Comparison of ENCODE assay signal across 21 mouse cellular contexts in the genomic region with DNA sequence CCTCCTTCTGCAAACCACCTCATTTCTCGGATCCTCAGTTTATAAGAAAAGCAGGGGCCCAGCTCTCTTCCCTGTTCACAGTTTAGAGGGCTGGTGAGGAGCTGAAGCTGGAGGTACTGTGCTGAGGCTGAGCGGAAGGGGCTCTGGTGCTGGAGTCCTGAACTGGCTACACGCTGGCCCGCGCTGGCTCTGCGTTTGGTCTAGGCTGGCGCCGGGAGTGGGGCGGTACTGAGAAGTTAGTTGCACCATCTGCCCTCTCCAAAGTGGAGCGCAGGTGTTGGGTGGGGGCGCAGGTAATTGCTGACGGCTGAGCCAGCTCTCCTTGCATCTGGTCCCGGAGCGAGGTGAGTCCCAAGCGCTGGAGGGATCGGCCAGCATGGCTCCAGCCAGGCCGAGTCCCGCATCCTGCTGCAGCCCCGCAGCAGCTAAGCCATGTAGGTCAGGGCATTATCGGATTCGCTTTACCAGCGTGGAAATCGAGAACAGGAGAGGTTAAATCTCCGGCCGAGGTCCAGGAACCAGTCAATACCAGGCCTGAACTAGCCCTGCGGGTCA. TPM values are rescaled to one million over a fixed set of nuclear protein-coding genes. Genes with fewer than 3 reads are reported as not detected.
DNase-seq lines count a peak whose midpoint lies in the region; ATAC-seq lines count a peak whose summit lies in the region.
"Had no signal": no experiment of that assay in that cellular context is flagged by ENCODE, and none has a peak within 500 bp of the region (broad histone marks: within the 10 kb centered on the region; RNA-seq: fewer than 3 reads in every experiment).

No protein-coding gene starts in this region.

- no peak for ATAC-seq in forebrain, embryonic 14.5 days
- no peak for ATAC-seq in midbrain, embryonic 15.5 days (replicated peaks)
- ATAC-seq in limb, embryonic 12.5 days (ENCODE audit: insufficient number of reproducible peaks, insufficient read depth, low FRiP score, low TSS enrichment, low read depth), result no peak
- no peak for ATAC-seq in forebrain, embryonic 15.5 days (replicated peaks)
- ATAC-seq: intestine, embryonic 15.5 days had no signal

- no peaks in the 10 kb centered on the region for H3K36me3 ChIP-seq in forebrain, embryonic 10.5 days (replicated peaks)
- H3K36me3 ChIP-seq in forebrain, embryonic 14.5 days (ENCODE audit: control insufficient read depth, insufficient read depth, low read length), result no peaks in the 10 kb centered on the region
- H3K36me3 ChIP-seq in midbrain, embryonic 10.5 days, result no peaks in the 10 kb centered on the region
- H3K36me3 ChIP-seq in midbrain, embryonic 15.5 days (replicated peaks), result no peaks in the 10 kb centered on the region
- no peaks in the 10 kb centered on the region for H3K36me3 ChIP-seq in limb, embryonic 12.5 days
- no peaks in the 10 kb centered on the region for H3K36me3 ChIP-seq in forebrain, embryonic 15.5 days
- H3K36me3 ChIP-seq: hindbrain, embryonic 15.5 days; intestine, embryonic 15.5 days; kidney, embryonic 15.5 days had no signal

- peaks cover 49% of the 10 kb centered on the region for H3K4me1 ChIP-seq in forebrain, embryonic 10.5 days
- H3K4me1 ChIP-seq in forebrain, embryonic 14.5 days (ENCODE audit: control insufficient read depth, insufficient read depth, low read length), result peaks cover 16% of the 10 kb centered on the region
- peaks cover 49% of the 10 kb centered on the region for H3K4me1 ChIP-seq in midbrain, embryonic 10.5 days
- H3K4me1 ChIP-seq in midbrain, embryonic 15.5 days, result peaks cover 25% of the 10 kb centered on the region
- peaks cover 23% of the 10 kb centered on the region for H3K4me1 ChIP-seq in limb, embryonic 12.5 days (replicated peaks)
- H3K4me1 ChIP-seq in forebrain, embryonic 15.5 days, result peaks cover 23% of the 10 kb centered on the region
- H3K4me1 ChIP-seq: intestine, embryonic 15.5 days had no signal

- H3K4me3 ChIP-seq in forebrain, embryonic 10.5 days, result peak overlapping the region; percentile 10; the same call in 1 of the 2 replicates
- no peak overlapping the region for H3K4me3 ChIP-seq in forebrain, embryonic 14.5 days (ENCODE audit: low read depth, low read length)
- H3K4me3 ChIP-seq in midbrain, embryonic 10.5 days, result no peak overlapping the region
- no peak overlapping the region for H3K4me3 ChIP-seq in midbrain, embryonic 15.5 days
- no peak overlapping the region for H3K4me3 ChIP-seq in limb, embryonic 12.5 days (replicated peaks)
- H3K4me3 ChIP-seq in forebrain, embryonic 15.5 days, result no peak overlapping the region
- H3K4me3 ChIP-seq: erythroblast, embryonic 14.5 days; hindbrain, embryonic 15.5 days; intestine, embryonic 15.5 days; kidney, embryonic 15.5 days had no signal

- WGBS in forebrain, embryonic 10.5 days, result 35% methylated on average over 26 of the region's 26 CpGs
- 39% methylated on average over 26 of the region's 26 CpGs for WGBS in forebrain, embryonic 14.5 days
- WGBS in midbrain, embryonic 10.5 days, result 35% methylated on average over 26 of the region's 26 CpGs
- WGBS in midbrain, embryonic 15.5 days, result 29% methylated on average over 26 of the region's 26 CpGs
- WGBS in limb, embryonic 12.5 days, result 30% methylated on average over 26 of the region's 26 CpGs
- 39% methylated on average over 26 of the region's 26 CpGs for WGBS in forebrain, embryonic 15.5 days

- no peak for DNase-seq in forebrain, embryonic 10.5 days (ENCODE audit: extremely low spot score, low spot score)
- no peak for DNase-seq in forebrain, embryonic 14.5 days (ENCODE audit: low spot score)
- peak; percentile 34 for DNase-seq in midbrain, embryonic 10.5 days (ENCODE audit: low spot score)
- DNase-seq in ZHBTc4 (ENCODE audit: low read depth, low spot score), result peak; percentile 44
- DNase-seq in cerebellum, postnatal 4 days (ENCODE audit: low spot score in 2 of 2), result no peak
- DNase-seq: adrenal gland, adult 2 months; heart, postnatal 14 days; liver; lung, adult 2 months; lung, postnatal 36 days; thymus, adult 2 months had no signal

- H3K27ac ChIP-seq in forebrain, embryonic 10.5 days, result peak overlapping the region; percentile 48; the same call in 1 of the 2 replicates
- no peak overlapping the region for H3K27ac ChIP-seq in forebrain, embryonic 14.5 days (ENCODE audit: low read depth, low read length)
- H3K27ac ChIP-seq in midbrain, embryonic 10.5 days (replicated peaks), result no peak overlapping the region
- H3K27ac ChIP-seq in midbrain, embryonic 15.5 days, result no peak overlapping the region
- H3K27ac ChIP-seq in limb, embryonic 12.5 days, result no peak overlapping the region
- no peak overlapping the region for H3K27ac ChIP-seq in forebrain, embryonic 15.5 days (replicated peaks)
- H3K27ac ChIP-seq: hindbrain, embryonic 15.5 days; intestine, embryonic 15.5 days; kidney, embryonic 15.5 days had no signal

- no peaks in the 10 kb centered on the region for H3K9me3 ChIP-seq in forebrain, embryonic 10.5 days
- no peaks in the 10 kb centered on the region for H3K9me3 ChIP-seq in forebrain, embryonic 14.5 days (replicated peaks; ENCODE audit: control insufficient read depth, low read length)
- H3K9me3 ChIP-seq in midbrain, embryonic 10.5 days (replicated peaks), result no peaks in the 10 kb centered on the region
- H3K9me3 ChIP-seq in midbrain, embryonic 15.5 days, result no peaks in the 10 kb centered on the region
- no peaks in the 10 kb centered on the region for H3K9me3 ChIP-seq in limb, embryonic 12.5 days
- H3K9me3 ChIP-seq in forebrain, embryonic 15.5 days, result no peaks in the 10 kb centered on the region
- H3K9me3 ChIP-seq: hindbrain, embryonic 15.5 days; intestine, embryonic 15.5 days; kidney, embryonic 15.5 days had no signal

- no peak overlapping the region for H3K9ac ChIP-seq in forebrain, embryonic 14.5 days (ENCODE audit: low read length)
- H3K9ac ChIP-seq in midbrain, embryonic 15.5 days, result no peak overlapping the region
- H3K9ac ChIP-seq in limb, embryonic 12.5 days (replicated peaks), result no peak overlapping the region
- no peak overlapping the region for H3K9ac ChIP-seq in forebrain, embryonic 15.5 days (replicated peaks)
- H3K9ac ChIP-seq: hindbrain, embryonic 15.5 days; intestine, embryonic 15.5 days; kidney, embryonic 15.5 days had no signal

- H3K4me2 ChIP-seq in forebrain, embryonic 14.5 days (ENCODE audit: low read length), result no peak overlapping the region
- no peak overlapping the region for H3K4me2 ChIP-seq in midbrain, embryonic 15.5 days
- H3K4me2 ChIP-seq in limb, embryonic 12.5 days, result peak overlapping the region; percentile 24; the same call in 1 of the 2 replicates
- no peak overlapping the region for H3K4me2 ChIP-seq in forebrain, embryonic 15.5 days (replicated peaks)
- H3K4me2 ChIP-seq: heart, embryonic 11.5 days; hindbrain, embryonic 15.5 days; intestine, embryonic 15.5 days; kidney, embryonic 15.5 days had no signal

- peaks cover 84% of the 10 kb centered on the region for H3K27me3 ChIP-seq in forebrain, embryonic 10.5 days (ENCODE audit: poor library complexity, severe bottlenecking)
- no peaks in the 10 kb centered on the region for H3K27me3 ChIP-seq in forebrain, embryonic 14.5 days (replicated peaks; ENCODE audit: control insufficient read depth, insufficient read depth, low read length)
- H3K27me3 ChIP-seq in midbrain, embryonic 10.5 days (ENCODE audit: low read depth, poor library complexity, severe bottlenecking), result peaks cover 87% of the 10 kb centered on the region
- 0 out of 2 replicates have a peak, but pooled peaks cover 4% of the 10 kb centered on the region for H3K27me3 ChIP-seq in midbrain, embryonic 15.5 days (replicated peaks)
- H3K27me3 ChIP-seq in limb, embryonic 12.5 days, result peaks cover 28% of the 10 kb centered on the region
- peaks cover 8% of the 10 kb centered on the region; the same call in 1 of the 2 replicates for H3K27me3 ChIP-seq in forebrain, embryonic 15.5 days
- H3K27me3 ChIP-seq: hindbrain, embryonic 15.5 days; intestine, embryonic 15.5 days had no signal

RNA-seq across cellular contexts. Expression of gene 4931429L15Rik, which starts 14.8 kb away (rescaled TPM):
- 0.22 TPM in 1 of 2 replicates, not detected in the other for polyA plus RNA-seq in forebrain, embryonic 10.5 days (2016; fragmentation: Nextera tagmentation; extraction: Ambion mirVana)
- polyA plus RNA-seq in forebrain, embryonic 14.5 days (2014; fragmentation: Nextera tagmentation; extraction: Ambion mirVana), result not detected in 2 replicates
- 0.11 TPM in 1 of 2 replicates, not detected in the other for polyA plus RNA-seq in midbrain, embryonic 10.5 days (2016; fragmentation: Nextera tagmentation; extraction: Ambion mirVana)
- not detected in 2 replicates for polyA plus RNA-seq in midbrain, embryonic 15.5 days (2015; fragmentation: Nextera tagmentation; extraction: Ambion mirVana)
- not detected in 2 replicates for polyA plus RNA-seq in limb, embryonic 12.5 days (2016; fragmentation: Nextera tagmentation; extraction: Ambion mirVana)
- polyA plus RNA-seq in forebrain, embryonic 15.5 days (2015; fragmentation: Nextera tagmentation; extraction: Ambion mirVana), result not detected in 2 replicates
- polyA plus RNA-seq: adrenal gland, adult 2 months; erythroblast, embryonic 14.5 days; heart, embryonic 11.5 days; intestine, embryonic 15.5 days; kidney, embryonic 15.5 days; large intestine, adult 2 months; lung, adult 2 months; neural tube, embryonic 11.5 days had no signal

RNA-seq across cellular contexts. Expression of gene Bud13, which starts 51.7 kb away (rescaled TPM):
- 32.3 and 33.0 TPM in 2 replicates for polyA plus RNA-seq in forebrain, embryonic 10.5 days (2016; fragmentation: Nextera tagmentation; extraction: Ambion mirVana)
- polyA plus RNA-seq in forebrain, embryonic 14.5 days (2014; fragmentation: Nextera tagmentation; extraction: Ambion mirVana), result 14.9 and 18.7 TPM in 2 replicates
- 28.4 and 29.7 TPM in 2 replicates for polyA plus RNA-seq in midbrain, embryonic 10.5 days (2016; fragmentation: Nextera tagmentation; extraction: Ambion mirVana)
- polyA plus RNA-seq in midbrain, embryonic 15.5 days (2015; fragmentation: Nextera tagmentation; extraction: Ambion mirVana), result 17.9 and 18.3 TPM in 2 replicates
- 35.6 and 36.8 TPM in 2 replicates for polyA plus RNA-seq in limb, embryonic 12.5 days (2016; fragmentation: Nextera tagmentation; extraction: Ambion mirVana)
- 18.5 and 19.7 TPM in 2 replicates for polyA plus RNA-seq in forebrain, embryonic 15.5 days (2015; fragmentation: Nextera tagmentation; extraction: Ambion mirVana)

Comparison
In these comparisons a context has a peak if more than half of its experiments do, and no peak if none do; other contexts are left out.
1. DNase-seq: peak in midbrain, embryonic 10.5 days (single experiment) and ZHBTc4 (single experiment); none in forebrain, embryonic 10.5 days (single experiment), forebrain, embryonic 14.5 days (single experiment) and cerebellum, postnatal 4 days (0 of 2).